Mouse (Mus musculus): ENCODE data around the gene Glipr1l3.
A peak's percentile ranks its signal among the peaks of the same experiment; 100 is the strongest.

- TF ChIP-seq CTCF (IDR thresholded peaks at IDR 0.05) = peak; percentile 73
- TF ChIP-seq EP300 (IDR thresholded peaks at IDR 0.05) = no peak
Measured at GRCm38 (mm10) chr10:112203463-112203862, 43.3 kb upstream of the Glipr1l3 start.
